Mouse (Mus musculus): ENCODE measurements around the gene Elovl5.
A peak's percentile ranks its signal among the peaks of the same experiment; 100 is the strongest.

The Elovl5 gene

GRCm38 (mm10) chr9:77954981-77955380 is 37.8 kb downstream of the Elovl5 start:
- no peak for DNase-seq (ENCODE audit: extremely low spot score)

GRCm38 (mm10) chr9:77955511-77955910 is 38.3 kb downstream of the Elovl5 start:
- no peak for DNase-seq (ENCODE audit: extremely low spot score)

- DNase-seq (ENCODE audit: extremely low spot score) = no peak
Measured at GRCm38 (mm10) chr9:77955964-77956363, 38.8 kb downstream of the Elovl5 start.

GRCm38 (mm10) chr9:77958327-77958726 is 41.2 kb downstream of the Elovl5 start:
- no peak for DNase-seq (ENCODE audit: extremely low spot score)

GRCm38 (mm10) chr9:77959759-77960158 is 42.6 kb downstream of the Elovl5 start:
- no peak for DNase-seq (ENCODE audit: extremely low spot score)

GRCm38 (mm10) chr9:77961350-77961749 is 44.2 kb downstream of the Elovl5 start:
- DNase-seq (ENCODE audit: extremely low spot score) = no peak

GRCm38 (mm10) chr9:77964084-77964483 is 46.9 kb downstream of the Elovl5 start:
- DNase-seq (ENCODE audit: extremely low spot score) = peak; percentile 32

- DNase-seq (ENCODE audit: extremely low spot score) = no peak
Measured at GRCm38 (mm10) chr9:77965287-77965686, 48.1 kb downstream of the Elovl5 start.

- no peak for DNase-seq (ENCODE audit: extremely low spot score)
Measured at GRCm38 (mm10) chr9:77965768-77966552, 48.8 kb downstream of the Elovl5 start.

- DNase-seq (ENCODE audit: extremely low spot score) = no peak
Measured at GRCm38 (mm10) chr9:77966861-77967260, 49.7 kb downstream of the Elovl5 start.

- no peak for DNase-seq (ENCODE audit: extremely low spot score)
Measured at GRCm38 (mm10) chr9:77967584-77968163, 50.5 kb downstream of the Elovl5 start.

GRCm38 (mm10) chr9:77969192-77969953 is 52.2 kb downstream of the Elovl5 start:
- no peak for DNase-seq (ENCODE audit: extremely low spot score)

GRCm38 (mm10) chr9:77979000-77979399 is 61.8 kb downstream of the Elovl5 start:
- DNase-seq (ENCODE audit: extremely low spot score) = no peak

- no peak for DNase-seq (ENCODE audit: extremely low spot score)
Measured at GRCm38 (mm10) chr9:77982616-77983015, 65.5 kb downstream of the Elovl5 start.

- no peak for DNase-seq (ENCODE audit: extremely low spot score)
Measured at GRCm38 (mm10) chr9:77983521-77983920, 66.4 kb downstream of the Elovl5 start.

- no peak for DNase-seq (ENCODE audit: extremely low spot score)
Measured at GRCm38 (mm10) chr9:77986153-77986795, 69.1 kb downstream of the Elovl5 start.

- no peak for DNase-seq (ENCODE audit: extremely low spot score)
Measured at GRCm38 (mm10) chr9:77989626-77990025, 72.5 kb downstream of the Elovl5 start.

- DNase-seq (ENCODE audit: extremely low spot score) = no peak
Measured at GRCm38 (mm10) chr9:77990278-77990677, 73.1 kb downstream of the Elovl5 start.

GRCm38 (mm10) chr9:77991650-77992049 is 74.5 kb downstream of the Elovl5 start:
- DNase-seq (ENCODE audit: extremely low spot score) = no peak

GRCm38 (mm10) chr9:77992276-77992675 is 75.1 kb downstream of the Elovl5 start:
- DNase-seq (ENCODE audit: extremely low spot score) = no peak

GRCm38 (mm10) chr9:77993101-77993500 is 75.9 kb downstream of the Elovl5 start:
- DNase-seq (ENCODE audit: extremely low spot score) = no peak

Data from embryo, embryonic 9.5 days (tissue).